Mouse (Mus musculus) lung, postnatal 4 days (tissue): ENCODE data around the gene Tnfrsf19.

Experiments used
- DNase-seq, 2 experiments: peaks; one replicate each; pipeline ENCODE4 v3.0.0; 2021

Gene Tnfrsf19

GRCm38 (mm10) chr14:61019880-61020279 lies 26.4 kb downstream of the Tnfrsf19 start:
- no peak for DNase-seq

DNA sequence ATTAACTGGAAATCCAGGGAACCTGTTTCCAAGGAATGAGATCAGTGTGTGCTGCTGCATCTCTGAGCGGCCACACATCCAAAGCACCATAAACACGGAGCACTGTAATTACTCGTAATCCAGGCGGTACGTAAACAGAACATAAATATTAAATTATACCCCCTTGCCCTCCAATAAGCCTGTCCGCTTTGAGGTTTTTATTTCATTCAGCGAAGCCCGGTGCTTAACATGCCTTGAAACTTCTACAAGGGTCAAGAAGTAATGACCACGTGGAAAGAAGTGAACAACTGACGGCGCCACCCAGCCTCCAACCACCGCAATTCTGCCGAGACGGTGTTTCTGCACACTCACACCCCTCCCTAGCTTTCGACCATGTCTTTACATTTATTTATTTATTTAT lies 31.7 kb downstream of the Tnfrsf19 start:
- no peak for DNase-seq

DNA sequence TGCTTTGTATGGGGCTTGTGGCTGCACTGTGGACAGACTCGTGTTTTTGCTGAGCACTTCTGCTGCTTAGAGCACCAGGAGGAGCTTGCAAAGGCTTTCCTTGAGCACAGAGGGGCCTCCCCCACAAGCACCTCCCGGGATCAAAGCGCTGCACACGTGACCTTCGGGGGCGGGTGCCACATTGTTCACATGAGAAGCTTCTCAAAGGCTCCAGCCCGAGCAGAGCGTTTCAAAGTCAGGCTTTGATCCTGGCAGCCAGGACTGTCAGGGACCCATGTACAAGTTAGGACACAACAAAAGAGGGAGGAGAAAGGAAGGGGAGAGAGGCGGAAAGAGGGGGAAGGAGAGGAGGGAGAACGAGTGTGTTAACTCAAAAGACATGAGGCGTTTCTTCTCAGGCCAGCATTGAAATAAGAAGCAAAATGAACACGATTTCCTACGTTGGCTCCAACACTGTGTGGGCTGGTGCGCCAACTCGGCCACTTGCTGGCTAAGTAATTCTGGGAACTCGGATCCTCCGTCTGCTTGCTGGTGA lies 33.8 kb downstream of the Tnfrsf19 start:
- peak; percentile 73 to 85 for DNase-seq

- DNase-seq, result no peak
These were observed 34.6 kb downstream of the Tnfrsf19 start for GRCm38 (mm10) chr14:61011621-61012174.

GRCm38 (mm10) chr14:61005127-61005837 lies 41.0 kb downstream of the Tnfrsf19 start:
- DNase-seq, result no peak

- DNase-seq, result no peak
These were observed 42.6 kb downstream of the Tnfrsf19 start for GRCm38 (mm10) chr14:61003676-61004075.

- DNase-seq, result no peak
These were observed 46.2 kb downstream of the Tnfrsf19 start for GRCm38 (mm10) chr14:61000072-61000471.

GRCm38 (mm10) chr14:60996556-60996955 lies 49.7 kb downstream of the Tnfrsf19 start:
- no peak for DNase-seq

- DNase-seq, result peak; percentile 27 to 35
These were observed 52.8 kb downstream of the Tnfrsf19 start for GRCm38 (mm10) chr14:60993506-60993905.

DNA sequence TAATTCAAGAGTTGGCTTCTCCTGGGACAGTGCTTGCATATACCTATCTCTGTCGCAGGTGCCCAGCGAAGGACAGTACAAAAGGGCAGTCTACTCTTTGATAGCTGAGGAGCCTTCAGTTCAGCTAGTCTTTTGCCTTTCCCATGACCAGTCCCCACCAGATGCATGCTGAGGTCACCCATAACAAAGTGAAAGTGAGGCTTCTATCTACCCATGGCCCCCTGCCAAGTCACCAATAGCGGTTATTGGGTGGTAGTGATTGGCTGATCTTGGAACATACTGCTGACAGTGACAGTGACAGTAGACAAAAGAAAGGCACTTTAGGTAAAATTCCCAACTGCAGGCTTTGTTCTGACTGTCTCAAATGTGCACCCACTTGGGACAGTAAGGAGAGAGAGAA lies 53.2 kb downstream of the Tnfrsf19 start:
- DNase-seq, result peak in 1 of 2 experiments; percentile 32

- DNase-seq, result no peak
These were observed 54.1 kb downstream of the Tnfrsf19 start for GRCm38 (mm10) chr14:60992144-60992543.

- no peak for DNase-seq
These were observed 58.1 kb downstream of the Tnfrsf19 start for GRCm38 (mm10) chr14:60988228-60988627.

DNA sequence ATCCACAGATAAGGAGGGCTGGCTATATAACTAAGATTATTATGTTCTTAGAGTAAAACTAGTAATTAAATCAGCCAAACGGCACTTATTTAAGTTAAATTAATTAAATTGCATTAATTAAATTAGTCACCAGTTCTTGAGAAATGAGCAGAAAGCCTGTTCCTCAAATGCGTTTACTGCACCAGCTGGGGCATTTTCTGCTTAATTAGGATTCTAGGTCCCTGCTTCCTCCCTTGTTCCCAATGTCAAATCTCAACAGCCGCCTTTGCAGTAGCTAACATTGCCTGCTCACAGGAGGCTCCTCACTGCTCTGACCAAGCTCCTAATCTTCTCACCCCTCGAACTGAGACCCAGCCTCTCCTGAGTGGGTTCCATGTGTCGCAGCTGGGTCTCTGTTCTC lies 59.4 kb downstream of the Tnfrsf19 start:
- no peak for DNase-seq

DNA sequence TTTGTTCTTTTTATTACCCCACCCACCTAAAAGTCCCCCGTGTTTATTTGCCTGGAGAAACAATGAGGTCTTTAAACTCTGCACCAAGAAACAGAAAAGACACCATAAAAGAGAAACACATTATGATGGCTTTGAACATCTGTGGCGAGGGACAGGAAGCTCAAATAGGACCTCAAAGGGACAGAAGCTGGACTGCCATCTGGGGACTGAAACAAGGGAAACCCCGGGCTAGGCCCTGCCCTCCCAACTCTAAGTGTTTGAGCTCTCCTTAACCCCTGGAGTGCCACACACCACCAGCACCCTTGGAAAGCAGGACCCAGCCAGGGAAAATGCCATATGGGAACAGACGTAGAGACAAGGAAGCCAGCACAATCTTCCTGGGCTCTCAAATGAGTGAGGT lies 61.2 kb downstream of the Tnfrsf19 start:
- peak in 1 of 2 experiments; percentile 13 for DNase-seq

DNA sequence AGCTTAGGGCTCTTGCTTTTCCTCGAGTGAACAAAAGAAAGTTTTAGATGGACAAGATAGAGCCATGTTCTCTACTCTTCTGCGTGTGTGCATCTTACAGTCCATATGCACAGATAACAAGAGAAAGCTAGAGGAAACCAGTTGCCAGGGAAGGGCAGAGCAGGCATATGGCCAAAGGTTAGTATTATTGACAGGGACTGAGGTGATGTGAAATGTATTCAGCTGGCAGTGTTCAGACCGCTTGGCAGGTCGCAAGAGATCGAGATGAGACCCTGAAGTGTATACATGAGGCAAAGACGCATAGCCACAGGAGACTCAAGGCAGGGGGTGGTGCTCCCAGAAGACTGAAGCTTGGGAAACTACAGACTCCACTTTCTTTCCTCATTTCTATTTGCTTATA lies 62.0 kb downstream of the Tnfrsf19 start:
- DNase-seq, result no peak

- no peak for DNase-seq
These were observed 64.2 kb downstream of the Tnfrsf19 start for GRCm38 (mm10) chr14:60982126-60982525.

DNA sequence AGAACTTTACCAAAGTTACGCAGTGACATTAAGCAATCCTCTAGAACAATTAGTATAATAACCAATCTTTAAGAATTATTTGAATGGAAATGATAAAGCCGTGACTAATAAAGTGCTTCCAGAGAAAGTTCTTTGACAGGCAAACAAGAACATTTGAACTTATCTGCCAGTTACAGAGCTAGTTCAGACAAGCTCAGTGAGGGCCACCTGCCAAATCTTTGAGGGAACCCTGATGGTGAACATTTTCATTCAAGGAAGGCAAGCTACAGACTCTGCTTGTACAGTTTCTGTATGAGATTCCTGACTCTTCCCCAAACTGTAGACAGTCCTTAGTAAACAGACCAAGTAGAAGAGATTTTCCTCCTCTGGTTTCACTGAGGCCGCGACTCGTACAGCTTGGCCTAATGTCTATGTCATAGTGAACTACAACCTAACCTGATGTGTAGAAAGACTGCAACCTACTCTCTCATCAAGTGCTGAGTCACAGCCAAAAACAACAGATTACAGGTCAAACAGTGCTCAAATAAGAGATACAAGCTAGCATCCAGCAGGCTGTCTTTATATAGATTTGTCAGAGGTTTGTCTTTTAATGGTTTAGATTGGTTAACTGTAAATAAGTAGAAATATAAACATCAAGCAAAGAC lies 65.9 kb downstream of the Tnfrsf19 start:
- peak in 1 of 2 experiments; percentile 44 for DNase-seq

DNA sequence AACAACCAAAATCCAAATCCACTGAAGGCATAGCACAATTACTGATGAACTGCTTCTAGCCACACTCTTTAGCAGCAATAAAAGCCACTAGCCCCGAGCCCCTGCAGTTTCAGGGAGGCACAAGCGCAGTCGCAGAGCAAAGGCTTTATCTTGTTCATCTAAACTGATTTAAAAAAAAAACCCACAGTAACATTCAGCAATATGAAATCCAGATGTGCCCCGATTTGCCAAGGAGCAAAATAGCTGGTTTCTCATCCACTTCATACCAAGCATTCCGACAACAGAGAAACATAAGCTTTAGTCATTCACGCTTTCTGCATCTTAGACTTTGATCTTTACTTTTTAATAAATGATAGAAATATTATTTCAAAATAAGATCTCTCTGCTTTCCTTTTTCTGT lies 68.2 kb downstream of the Tnfrsf19 start:
- no peak for DNase-seq

- DNase-seq, result no peak
These were observed 70.1 kb downstream of the Tnfrsf19 start for GRCm38 (mm10) chr14:60976231-60976630.

DNA sequence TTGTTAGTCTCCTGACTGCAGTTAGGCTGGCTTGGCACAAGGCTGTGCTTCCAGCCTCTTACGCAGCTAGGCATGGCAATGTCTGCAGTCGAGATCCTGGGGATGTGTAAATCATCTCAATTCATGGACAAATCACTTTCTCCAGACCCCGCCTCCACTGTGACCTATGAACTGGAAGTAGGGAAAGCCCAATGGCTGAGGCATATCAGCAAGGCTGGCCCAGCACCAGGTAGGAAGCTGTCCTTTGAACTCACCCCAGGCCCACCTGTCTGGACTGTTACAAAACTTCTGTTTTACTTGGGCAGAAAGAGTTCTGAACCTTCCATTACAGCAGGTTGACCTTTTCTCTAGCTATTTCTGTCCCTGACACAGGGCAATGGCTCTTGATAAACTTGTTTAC lies 70.6 kb downstream of the Tnfrsf19 start:
- no peak for DNase-seq

DNA sequence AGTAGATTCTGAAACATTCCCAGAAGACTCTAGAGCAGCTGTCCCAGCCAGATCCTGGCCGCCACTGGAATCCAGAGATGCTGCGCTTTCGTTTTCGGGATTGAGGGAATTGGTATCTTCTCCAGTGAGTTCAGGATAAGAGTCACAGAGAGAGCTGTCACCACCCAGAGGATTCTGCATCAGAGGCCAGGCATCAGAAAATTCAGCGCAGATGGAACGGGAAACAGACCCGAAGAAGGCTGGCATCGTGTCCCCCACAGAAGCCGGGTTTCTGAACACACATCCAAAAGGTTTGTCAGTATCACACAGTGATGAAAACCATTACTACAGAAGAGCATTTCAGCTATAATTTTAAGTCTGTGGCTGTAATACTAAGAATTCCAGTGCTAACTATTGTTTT lies 75.3 kb downstream of the Tnfrsf19 start:
- no peak for DNase-seq

- DNase-seq, result no peak
These were observed 80.2 kb downstream of the Tnfrsf19 start for GRCm38 (mm10) chr14:60966061-60966460.

DNA sequence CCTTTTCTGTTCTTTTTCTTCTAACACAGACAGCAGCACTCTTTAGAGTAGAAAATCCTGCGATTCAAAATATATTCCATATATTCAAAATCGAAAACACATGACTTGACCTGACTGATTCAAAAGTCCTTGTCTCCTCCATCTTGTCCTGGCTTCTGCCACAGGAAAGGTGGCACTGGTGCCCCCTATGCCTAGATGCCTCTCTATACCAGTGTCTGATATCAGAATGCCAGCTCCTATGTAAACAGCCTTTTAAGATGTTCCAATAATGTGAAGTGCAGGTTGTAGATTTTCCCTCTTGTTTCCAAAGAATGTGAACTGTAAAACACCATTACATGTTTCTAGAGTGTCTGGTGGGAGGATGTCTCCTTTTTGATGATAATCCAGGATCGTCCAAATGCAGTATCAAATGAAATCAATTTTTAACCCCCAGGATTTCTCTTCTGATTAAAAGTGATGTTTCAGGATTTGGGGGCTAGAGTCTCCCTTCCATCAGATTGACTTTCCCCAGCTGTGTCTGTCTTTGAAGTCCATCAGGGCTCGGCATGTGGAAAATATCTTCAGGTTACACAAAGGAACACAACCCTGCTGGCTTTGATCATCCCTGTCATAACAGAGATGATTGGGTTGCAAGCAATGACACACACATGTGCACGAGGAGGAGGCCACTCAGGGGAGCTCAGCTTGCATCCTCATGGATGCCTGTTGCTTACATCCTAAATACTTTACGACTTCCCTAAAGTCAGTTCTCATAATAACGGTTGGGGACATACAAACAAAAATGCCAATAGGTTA lies 82.1 kb downstream of the Tnfrsf19 start:
- no peak for DNase-seq
